Mouse (Mus musculus) embryo, embryonic 10.5 days (tissue): Measurements from ENCODE around the gene Tuba4a.
A peak's percentile ranks its signal among the peaks of the same experiment; 100 is the strongest.

Experiments
- DNase-seq: peaks from one replicate; pipeline ENCODE4 v3.0.0-alpha.2; 2015; ENCODE audit warnings: low spot score

Tuba4a gene

GRCm38 (mm10) chr1:75212542-75212941 is 7.1 kb downstream of the Tuba4a start:
- no peak for DNase-seq

GRCm38 (mm10) chr1:75211141-75211708 is 8.4 kb downstream of the Tuba4a start:
- no peak for DNase-seq

GRCm38 (mm10) chr1:75210136-75211087 is 9.3 kb downstream of the Tuba4a start, which contains the start of the genes Glb1l and Stk16:
Gene Glb1l, minus strand, starts transcription at chr1:75210813.
Gene Stk16, plus strand, starts transcription at chr1:75210838.
- DNase-seq = peak; percentile 98

GRCm38 (mm10) chr1:75208967-75209678 is 10.5 kb downstream of the Tuba4a start:
- DNase-seq = peak; percentile 59

- no peak for DNase-seq
These were observed 18.4 kb downstream of the Tuba4a start for GRCm38 (mm10) chr1:75201236-75201635.

GRCm38 (mm10) chr1:75192452-75192851 is 27.2 kb downstream of the Tuba4a start:
- peak; percentile 49 for DNase-seq

- peak; percentile 99 for DNase-seq
These were observed 27.9 kb downstream of the Tuba4a start, which contains the start of the genes Ankzf1 and Atg9a for GRCm38 (mm10) chr1:75191622-75192402. Gene Ankzf1, plus strand, starts transcription at chr1:75192151. Gene Atg9a, minus strand, starts transcription at chr1:75192196.

GRCm38 (mm10) chr1:75191258-75191621 is 28.4 kb downstream of the Tuba4a start:
- no peak for DNase-seq

GRCm38 (mm10) chr1:75190577-75190976 is 29.1 kb downstream of the Tuba4a start:
- DNase-seq = no peak

GRCm38 (mm10) chr1:75187914-75188483 is 31.7 kb downstream of the Tuba4a start:
- no peak for DNase-seq

- no peak for DNase-seq
These were observed 32.5 kb downstream of the Tuba4a start for GRCm38 (mm10) chr1:75187126-75187525.

GRCm38 (mm10) chr1:75185495-75185894 is 34.2 kb downstream of the Tuba4a start:
- DNase-seq = no peak

- no peak for DNase-seq
These were observed 37.5 kb downstream of the Tuba4a start for GRCm38 (mm10) chr1:75182160-75182559.

- DNase-seq = no peak
These were observed 38.2 kb downstream of the Tuba4a start for GRCm38 (mm10) chr1:75181377-75181870.

- DNase-seq = no peak
These were observed 38.9 kb downstream of the Tuba4a start for GRCm38 (mm10) chr1:75180741-75181140.

- peak; percentile 97 for DNase-seq
These were observed 39.5 kb downstream of the Tuba4a start, which contains the start of gene Abcb6 for GRCm38 (mm10) chr1:75180105-75180590. Gene Abcb6, minus strand, starts transcription at chr1:75180392.

- DNase-seq = peak; percentile 22
These were observed 40.1 kb downstream of the Tuba4a start for GRCm38 (mm10) chr1:75179334-75180104.

GRCm38 (mm10) chr1:75168472-75169464 is 50.9 kb downstream of the Tuba4a start, which contains the start of gene Zfand2b:
Gene Zfand2b, plus strand, starts transcription at chr1:75168646.
- DNase-seq = peak; percentile 96

GRCm38 (mm10) chr1:75168093-75168471 is 51.6 kb downstream of the Tuba4a start:
- no peak for DNase-seq
